Mouse (Mus musculus) lung, postnatal 14 days (tissue): ENCODE measurements around the gene Inca1.

Source experiments
- DNase-seq: peaks from one replicate; pipeline ENCODE4 v3.0.0; 2021

The Inca1 gene

GRCm38 (mm10) chr11:70668771-70669505 lies 31.0 kb downstream of the Inca1 start, which contains the start of gene Spag7:
TSS of gene Spag7 (minus strand) at chr11:70669416.
- DNase-seq, result peak; percentile 96

- DNase-seq, result peak; percentile 73
Observed at GRCm38 (mm10) chr11:70668335-70668770, 31.6 kb downstream of the Inca1 start.

GRCm38 (mm10) chr11:70667271-70668150 lies 32.4 kb downstream of the Inca1 start:
- no peak for DNase-seq

- no peak for DNase-seq
Observed at GRCm38 (mm10) chr11:70666687-70667086, 33.3 kb downstream of the Inca1 start.

- DNase-seq, result no peak
Observed at GRCm38 (mm10) chr11:70664741-70665140, 35.2 kb downstream of the Inca1 start.

GRCm38 (mm10) chr11:70663957-70664356 lies 36.0 kb downstream of the Inca1 start:
- no peak for DNase-seq

GRCm38 (mm10) chr11:70663101-70663500 lies 36.9 kb downstream of the Inca1 start:
- DNase-seq, result no peak

GRCm38 (mm10) chr11:70660571-70660970 lies 39.4 kb downstream of the Inca1 start:
- no peak for DNase-seq

- no peak for DNase-seq
Observed at GRCm38 (mm10) chr11:70658942-70659341, 41.0 kb downstream of the Inca1 start.

GRCm38 (mm10) chr11:70658521-70658920 lies 41.4 kb downstream of the Inca1 start:
- no peak for DNase-seq

GRCm38 (mm10) chr11:70657991-70658390 lies 42.0 kb downstream of the Inca1 start:
- no peak for DNase-seq

- no peak for DNase-seq
Observed at GRCm38 (mm10) chr11:70657573-70657972, 42.4 kb downstream of the Inca1 start.

- no peak for DNase-seq
Observed at GRCm38 (mm10) chr11:70656964-70657363, 43.0 kb downstream of the Inca1 start, which contains the start of gene Eno3. TSS of gene Eno3 (plus strand) at chr11:70657202.

- DNase-seq, result no peak
Observed at GRCm38 (mm10) chr11:70656456-70656927, 43.5 kb downstream of the Inca1 start.

GRCm38 (mm10) chr11:70655571-70656455 lies 44.1 kb downstream of the Inca1 start:
- peak; percentile 51 for DNase-seq

- DNase-seq, result peak; percentile 85
Observed at GRCm38 (mm10) chr11:70654923-70655570, 44.9 kb downstream of the Inca1 start.

- DNase-seq, result peak; percentile 81
Observed at GRCm38 (mm10) chr11:70654198-70654922, 45.6 kb downstream of the Inca1 start, which contains the start of gene Pfn1. TSS of gene Pfn1 (minus strand) at chr11:70654644.

GRCm38 (mm10) chr11:70653345-70654197 lies 46.4 kb downstream of the Inca1 start:
- DNase-seq, result peak; percentile 78

GRCm38 (mm10) chr11:70652884-70653344 lies 47.0 kb downstream of the Inca1 start:
- no peak for DNase-seq
